Mouse (Mus musculus) lung, adult 18-20 months (tissue): ENCODE measurements at regions not wholly inside any gene's neighbourhood (a gene's known extent, or its start where the extent isn't known, plus 50 kb on each side); places are given as distances from the start of the nearest gene placed in this dataset.
"Not testable (repeated sequence)": the region's sequence is repeated elsewhere in the genome, so short reads cannot be mapped to it uniquely, and the experiment has no call there.

ENCODE experiments used
- DNase-seq, 2 experiments: peaks; one replicate each; pipeline ENCODE4 v3.0.0; 2022; ENCODE audit warnings: mixed read lengths in 2 of 2

GRCm38 (mm10) chr5:76081379-76081778 is 58.7 kb upstream of the Srd5a3 start:
- DNase-seq: not testable (repeated sequence)

GRCm38 (mm10) chr5:76080429-76080828 is 59.6 kb upstream of the Srd5a3 start:
- DNase-seq: no peak

DNA sequence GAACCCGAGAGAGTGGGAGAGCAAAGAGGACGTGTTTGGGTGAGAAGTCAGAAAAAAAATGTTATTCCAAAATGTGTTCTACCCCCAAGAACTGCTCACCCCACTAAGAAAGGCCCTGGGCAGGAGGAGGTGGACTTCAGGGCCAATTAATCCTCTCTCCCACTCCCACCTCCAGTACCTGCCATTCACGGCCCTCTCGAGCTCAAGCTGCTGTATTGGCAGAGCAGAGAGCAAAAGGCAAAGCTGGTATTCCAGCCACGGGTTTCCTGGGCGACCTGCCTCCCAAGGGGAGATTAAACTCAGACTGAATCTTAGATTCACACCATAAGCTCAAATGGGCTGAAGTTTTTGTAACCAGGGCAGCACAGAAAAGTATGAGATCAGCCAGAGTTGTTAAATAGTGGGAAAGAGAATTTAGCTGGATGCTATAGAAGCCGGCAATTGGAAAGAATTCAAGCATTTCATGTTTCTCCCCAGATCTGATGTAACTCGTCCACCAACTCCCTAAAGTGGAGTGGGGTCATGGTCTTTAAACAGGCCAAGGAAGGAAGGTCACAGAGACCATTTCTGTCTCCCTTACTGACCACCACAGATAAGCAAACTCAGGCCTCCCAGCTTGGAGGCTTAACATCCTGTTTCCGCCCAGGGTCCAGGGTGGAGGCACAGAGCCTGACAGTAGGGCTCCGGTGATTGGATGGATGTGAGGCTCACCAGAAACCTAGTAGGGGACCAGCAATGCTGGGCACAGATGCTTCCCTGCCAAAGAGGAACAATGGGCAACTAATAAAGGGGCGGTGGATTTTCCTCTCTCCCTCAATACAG is 60.7 kb upstream of the Srd5a3 start:
- DNase-seq: peak; percentile 22 to 42

- DNase-seq: no peak
Measured at GRCm38 (mm10) chr5:76078485-76078884, 61.6 kb upstream of the Srd5a3 start.

DNA sequence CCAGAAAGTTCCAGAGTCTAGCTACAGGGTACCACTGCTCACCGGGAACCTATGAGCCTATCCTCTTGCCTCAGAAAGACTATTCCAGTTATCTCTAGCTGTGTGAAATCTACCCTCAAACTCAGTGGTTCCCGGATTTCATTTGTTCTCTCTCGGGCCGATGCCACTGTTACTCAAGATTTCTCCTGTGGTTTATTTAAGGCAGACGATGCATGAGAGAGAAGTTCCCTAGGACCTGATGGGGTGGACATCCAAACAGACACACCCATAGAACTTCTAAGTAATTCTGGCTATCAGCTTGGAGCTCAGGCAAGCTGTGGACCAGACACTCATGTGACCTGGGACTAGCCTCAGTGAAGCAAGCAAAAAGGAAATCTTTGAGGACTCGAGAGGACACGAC is 63.8 kb upstream of the Srd5a3 start:
- DNase-seq: no peak

DNA sequence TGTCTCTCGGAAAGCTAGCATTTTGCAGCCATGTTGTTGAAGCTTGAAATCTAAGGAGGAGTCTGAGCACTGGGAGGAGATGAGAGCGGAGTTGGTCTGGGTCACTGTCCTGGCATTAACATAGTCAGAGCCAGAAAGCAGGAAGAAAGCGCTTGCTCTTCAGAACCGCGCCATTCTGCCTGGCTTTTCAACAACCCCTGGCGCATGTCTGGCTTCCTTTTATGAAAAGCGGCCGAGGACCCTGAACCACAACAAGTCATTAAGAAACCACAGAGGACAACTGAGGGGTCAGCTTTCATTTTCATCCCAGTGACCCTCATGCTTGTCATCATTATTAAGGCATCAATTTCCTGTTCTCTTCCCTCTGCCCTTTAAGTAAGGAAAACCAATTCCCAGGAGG is 64.7 kb upstream of the Srd5a3 start:
- no peak for DNase-seq

DNA sequence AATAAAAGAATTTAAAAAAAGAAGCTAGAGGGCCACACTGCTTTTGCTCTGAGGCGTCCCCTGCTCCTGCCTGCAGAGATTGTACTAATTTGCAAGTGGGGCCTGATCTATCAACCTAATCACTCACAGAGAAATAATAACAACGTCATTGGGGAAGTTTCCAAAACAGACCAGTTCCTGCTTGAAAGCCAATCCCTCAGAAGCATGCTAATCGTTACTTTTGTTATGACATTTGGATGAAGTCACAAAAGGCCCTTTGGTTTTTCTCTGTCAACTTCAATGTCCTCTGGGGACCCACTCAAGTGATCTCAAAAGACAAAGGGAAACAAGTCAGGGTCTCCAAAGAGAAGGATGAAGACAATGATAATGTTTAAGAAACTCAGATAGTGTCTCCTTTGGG is 72.2 kb upstream of the Srd5a3 start:
- no peak for DNase-seq

GRCm38 (mm10) chr5:76067231-76067630 is 72.8 kb upstream of the Srd5a3 start:
- no peak for DNase-seq

- DNase-seq: no peak
Measured at GRCm38 (mm10) chr5:76065789-76066188, 74.3 kb upstream of the Srd5a3 start.

DNA sequence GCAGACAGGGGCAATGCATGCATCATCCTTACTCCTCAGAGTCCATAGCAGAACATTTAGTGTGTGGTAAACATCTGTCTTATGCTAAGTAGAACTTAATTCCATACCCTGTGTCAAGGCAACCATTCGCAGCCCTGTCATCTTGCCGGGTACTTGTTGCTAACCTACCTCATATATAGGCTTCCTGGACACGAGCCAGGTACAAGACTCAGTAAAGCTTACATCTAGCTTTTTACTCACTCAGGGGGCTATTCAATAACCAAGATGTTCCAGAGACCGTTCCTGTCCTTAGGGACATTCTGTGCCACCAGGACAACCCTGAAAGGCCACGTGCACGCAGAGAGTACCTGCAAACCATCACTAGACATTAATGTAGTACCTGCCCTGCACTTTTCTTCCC is 74.8 kb upstream of the Srd5a3 start:
- no peak for DNase-seq

DNA sequence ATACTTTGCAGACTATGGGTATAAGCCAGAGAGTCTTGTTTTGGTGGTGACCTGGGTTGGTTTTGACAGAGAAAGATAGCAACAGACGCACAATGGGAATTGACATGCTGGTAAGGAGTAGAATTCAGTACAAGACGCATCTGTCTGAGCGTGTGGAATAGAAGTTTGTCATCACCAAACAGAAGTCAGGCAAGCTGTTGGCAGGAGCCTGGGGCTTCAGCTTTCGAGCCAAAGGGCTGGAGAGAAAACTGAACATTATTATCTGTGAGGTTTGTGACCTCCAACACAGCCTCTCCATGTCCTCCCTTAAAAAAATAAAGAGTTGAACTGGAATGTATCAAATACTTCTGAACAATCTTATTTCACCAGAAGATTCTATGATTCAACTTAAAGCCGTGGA is 75.4 kb upstream of the Srd5a3 start:
- DNase-seq: no peak

- DNase-seq: no peak
Measured at GRCm38 (mm10) chr5:76063473-76063872, 76.6 kb upstream of the Srd5a3 start.

GRCm38 (mm10) chr5:76058011-76058410 is 79.8 kb upstream of the Kdr start:
- no peak for DNase-seq

DNA sequence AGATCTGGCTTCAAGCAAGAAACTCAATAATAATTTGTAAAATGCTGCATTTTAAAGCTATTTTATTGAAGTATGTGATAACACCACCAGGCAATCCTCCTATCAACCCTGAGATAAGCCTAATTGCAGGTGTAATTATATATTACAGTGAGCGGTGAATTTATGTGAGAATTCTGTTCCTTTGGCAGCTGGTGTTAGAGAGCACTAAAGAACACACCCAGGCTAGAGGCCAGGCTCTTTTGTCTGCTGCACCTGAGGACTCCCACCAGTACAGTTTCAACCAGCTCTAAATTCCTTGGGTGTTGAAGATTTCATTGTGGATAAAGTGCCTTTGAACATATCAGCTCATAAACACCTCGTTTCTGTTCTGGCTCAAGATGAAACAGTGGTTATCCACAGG is 77.6 kb upstream of the Kdr start:
- no peak for DNase-seq

- DNase-seq: no peak
Measured at GRCm38 (mm10) chr5:76052782-76053181, 74.5 kb upstream of the Kdr start.

GRCm38 (mm10) chr5:76051658-76052057 is 73.4 kb upstream of the Kdr start:
- no peak for DNase-seq

- no peak for DNase-seq
Measured at GRCm38 (mm10) chr5:76048103-76048874, 70.0 kb upstream of the Kdr start.

GRCm38 (mm10) chr5:76043521-76044510 is 65.6 kb upstream of the Kdr start:
- DNase-seq: no peak

DNA sequence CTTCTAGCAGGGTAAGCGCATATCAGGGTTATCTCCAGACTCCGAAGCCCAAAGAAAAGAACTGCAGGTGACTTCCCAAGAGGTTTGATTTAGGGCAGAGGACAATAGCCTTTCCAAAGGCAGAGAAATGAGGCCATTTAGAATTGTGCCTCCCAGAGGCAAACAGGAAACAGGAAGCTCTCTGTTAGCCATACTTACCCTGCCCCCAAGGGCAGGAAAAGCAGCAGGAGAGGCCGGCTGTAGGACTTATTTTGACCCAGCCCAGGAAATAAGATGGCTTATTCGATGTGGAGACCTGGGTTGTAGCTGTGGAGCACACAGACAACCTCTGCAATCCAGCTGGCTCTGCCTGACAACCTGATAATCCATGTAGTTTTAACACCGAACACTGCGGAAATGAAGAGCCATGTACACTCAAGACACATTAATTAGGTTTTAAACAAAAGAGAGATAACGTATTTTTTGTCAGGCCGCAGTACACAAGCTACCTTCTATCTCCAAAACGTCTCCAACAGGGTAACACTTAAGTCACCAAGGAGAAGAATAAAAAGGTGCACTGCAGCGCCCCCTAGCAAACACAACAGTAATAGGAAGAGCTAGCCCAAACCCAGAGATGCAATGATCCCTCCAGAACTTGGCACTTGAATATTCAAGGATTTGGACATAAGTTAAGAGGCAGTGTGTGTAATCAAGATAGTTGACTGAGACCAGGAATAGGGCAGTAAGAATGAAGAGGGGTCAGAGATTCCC is 62.4 kb upstream of the Kdr start:
- peak; percentile 27 to 44 for DNase-seq

DNA sequence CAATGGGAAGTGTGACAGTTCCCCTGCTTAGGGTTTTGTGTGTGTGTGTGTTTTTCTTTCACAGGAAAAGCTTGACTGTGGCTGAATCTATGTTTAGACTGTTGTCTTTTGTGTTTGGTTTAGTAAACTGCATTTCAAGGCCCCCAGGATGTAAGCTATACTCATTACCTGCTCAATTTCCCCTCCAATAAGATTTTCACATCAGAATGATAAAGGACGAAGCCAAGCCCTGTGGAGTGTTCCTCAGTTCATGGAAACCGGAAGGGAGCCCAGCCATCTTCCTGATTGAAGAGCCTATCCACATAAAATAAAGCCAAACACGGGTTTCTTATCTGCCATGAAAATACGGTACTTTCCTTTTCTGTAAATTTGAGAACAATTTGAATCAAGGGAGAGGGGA is 50.5 kb upstream of the Kdr start:
- no peak for DNase-seq
